Mouse (Mus musculus) right cerebral cortex, adult 18-20 months (tissue): Measurements from ENCODE around the gene Creb3l1.

ENCODE experiments used
- DNase-seq: peaks from one replicate; pipeline ENCODE4 v3.0.0; 2022; ENCODE audit warnings: mixed read lengths

The Creb3l1 gene

GRCm38 (mm10) chr2:91996006-91996405, 28.3 kb downstream of the Creb3l1 start:
- DNase-seq = no peak

DNA sequence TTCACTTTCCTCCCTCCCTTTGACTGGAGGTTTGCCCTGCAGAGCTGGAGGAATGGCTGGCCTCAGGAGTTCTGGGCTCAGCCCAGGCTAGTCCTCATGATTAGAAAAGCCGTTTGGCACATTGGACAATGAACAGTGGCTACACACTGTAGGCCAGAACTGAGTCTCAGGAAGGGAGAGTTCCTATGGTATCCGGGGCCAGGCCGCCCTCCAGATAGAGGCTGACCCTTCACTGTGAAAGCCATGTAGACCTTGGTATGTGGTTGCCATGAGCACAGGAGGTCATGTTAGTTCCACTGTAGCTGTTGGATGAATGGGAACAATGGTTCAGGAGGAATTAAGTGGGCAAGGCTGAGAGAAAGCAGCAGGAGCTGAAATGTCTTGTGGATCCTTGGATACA, 30.9 kb downstream of the Creb3l1 start:
- DNase-seq = no peak

DNA sequence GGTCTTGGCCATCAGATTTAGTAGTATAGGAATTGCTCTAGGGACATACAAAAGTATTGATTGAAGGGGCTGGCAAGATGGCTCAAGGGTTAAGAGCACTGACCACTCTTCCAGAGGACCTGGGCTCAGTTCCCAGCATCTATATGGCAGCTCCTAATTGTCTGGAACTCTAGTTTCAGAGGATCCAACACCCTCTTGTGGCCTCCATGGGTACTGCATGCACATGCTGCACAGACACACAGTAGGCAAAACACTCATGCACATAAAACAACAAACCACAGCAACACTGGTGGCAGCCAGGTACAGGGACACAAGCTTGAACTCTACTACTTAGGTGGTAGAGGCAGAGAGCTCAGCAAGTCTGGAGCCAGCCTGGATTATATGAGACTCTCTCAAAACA, 34.6 kb downstream of the Creb3l1 start:
- DNase-seq = no peak

DNA sequence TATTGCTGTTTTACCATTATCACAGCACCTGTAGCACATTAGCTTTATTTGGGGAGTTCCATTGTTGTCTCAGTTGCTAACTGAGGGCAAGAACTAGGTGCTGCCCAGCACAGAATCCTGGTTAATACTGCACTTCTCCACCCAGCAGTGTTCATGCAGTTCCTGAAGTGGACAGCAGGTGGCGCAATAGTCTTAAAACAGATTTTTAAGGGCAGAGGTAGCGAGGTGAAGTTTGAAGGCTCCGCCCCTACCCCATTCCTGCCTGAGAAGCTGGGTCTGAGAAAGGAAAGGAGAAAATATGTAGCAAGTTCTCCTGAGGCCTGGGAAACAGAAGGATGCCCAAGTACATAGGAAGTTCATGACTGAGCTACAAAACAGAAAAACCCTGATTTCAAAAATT, 36.8 kb downstream of the Creb3l1 start:
- peak; percentile 77 for DNase-seq

DNA sequence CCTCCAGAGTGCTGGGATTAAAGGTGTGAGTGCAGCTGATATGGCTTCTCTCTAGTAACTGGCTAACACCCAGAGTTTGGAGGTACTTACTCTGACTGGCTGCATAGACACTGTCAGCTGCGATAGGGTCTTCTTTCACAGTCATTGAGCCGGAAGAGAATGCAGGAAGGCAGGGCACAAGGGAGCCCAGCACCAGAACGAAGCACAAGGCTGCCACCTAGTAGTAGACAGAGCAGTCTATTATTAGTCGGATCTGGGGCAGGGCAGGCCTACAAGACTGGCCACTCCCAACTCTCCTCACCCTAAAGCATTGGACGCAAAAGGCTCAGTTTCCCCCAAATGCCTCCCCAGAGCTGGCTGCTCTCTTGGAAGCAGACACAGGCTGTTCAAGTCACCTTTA, 38.2 kb downstream of the Creb3l1 start:
- DNase-seq = no peak

GRCm38 (mm10) chr2:91984906-91985525, 39.3 kb downstream of the Creb3l1 start:
- DNase-seq = no peak

DNA sequence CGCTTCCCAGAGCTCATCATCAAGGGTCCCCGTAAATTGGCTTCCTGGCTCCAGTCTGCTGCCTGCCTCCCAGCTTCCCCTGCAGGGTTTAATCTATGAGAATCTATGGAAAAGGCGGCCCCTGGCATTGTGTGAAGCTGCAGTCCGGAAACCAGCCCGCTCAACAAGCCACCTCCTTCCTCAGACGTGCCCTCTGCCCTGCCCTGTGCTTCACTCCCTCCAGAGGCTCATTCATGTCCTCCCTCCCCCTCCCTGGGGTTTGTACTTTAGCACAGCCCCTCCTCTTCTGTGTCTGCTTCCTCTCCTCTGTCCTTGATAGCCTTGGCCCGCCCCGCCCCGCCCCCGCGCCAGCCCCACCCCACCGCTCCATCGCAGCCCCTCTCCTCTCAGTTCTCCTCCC, 39.9 kb downstream of the Creb3l1 start:
- no peak for DNase-seq

- no peak for DNase-seq
Observed at GRCm38 (mm10) chr2:91980830-91981229, 43.5 kb downstream of the Creb3l1 start.

- no peak for DNase-seq
Observed at GRCm38 (mm10) chr2:91980245-91980644, 44.1 kb downstream of the Creb3l1 start.

DNA sequence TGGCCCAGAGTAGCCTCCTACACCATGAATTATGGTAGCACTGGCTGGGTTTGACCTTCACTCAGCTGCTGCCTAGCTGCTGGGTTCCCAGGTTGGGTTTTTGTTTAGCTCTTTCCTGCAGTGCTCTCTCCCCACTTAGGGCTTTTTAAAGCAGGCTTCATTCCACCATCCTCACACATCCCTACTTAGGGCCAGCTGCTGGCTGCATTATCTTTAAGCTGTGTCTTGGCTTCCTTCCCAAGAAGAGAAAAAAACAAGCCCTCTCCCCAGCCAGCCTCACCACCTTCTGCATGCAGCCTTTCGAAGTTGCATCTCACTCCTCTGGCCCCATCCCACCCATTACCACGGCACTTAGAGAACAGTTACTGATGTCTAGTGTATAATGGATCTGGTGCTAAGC, 45.8 kb downstream of the Creb3l1 start:
- no peak for DNase-seq

DNA sequence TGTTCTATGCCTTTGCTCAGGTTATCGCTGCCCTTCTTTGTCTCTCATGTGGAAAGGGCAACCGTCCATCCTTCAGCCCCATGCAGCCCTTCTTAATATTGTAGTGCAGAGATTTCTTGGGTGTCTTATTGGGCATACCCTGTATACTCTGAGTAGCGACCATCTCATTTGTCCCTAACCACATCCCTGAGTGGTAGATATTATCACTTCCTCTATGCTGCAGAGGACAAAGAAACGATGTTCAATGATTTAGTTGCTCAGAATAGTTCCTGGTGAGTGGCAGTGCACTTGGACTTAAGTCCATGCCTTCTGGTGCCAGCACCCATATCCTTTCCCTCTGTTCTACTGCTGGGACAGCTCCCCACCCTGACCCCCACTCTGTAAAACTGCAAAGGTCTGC, 46.3 kb downstream of the Creb3l1 start:
- no peak for DNase-seq

DNA sequence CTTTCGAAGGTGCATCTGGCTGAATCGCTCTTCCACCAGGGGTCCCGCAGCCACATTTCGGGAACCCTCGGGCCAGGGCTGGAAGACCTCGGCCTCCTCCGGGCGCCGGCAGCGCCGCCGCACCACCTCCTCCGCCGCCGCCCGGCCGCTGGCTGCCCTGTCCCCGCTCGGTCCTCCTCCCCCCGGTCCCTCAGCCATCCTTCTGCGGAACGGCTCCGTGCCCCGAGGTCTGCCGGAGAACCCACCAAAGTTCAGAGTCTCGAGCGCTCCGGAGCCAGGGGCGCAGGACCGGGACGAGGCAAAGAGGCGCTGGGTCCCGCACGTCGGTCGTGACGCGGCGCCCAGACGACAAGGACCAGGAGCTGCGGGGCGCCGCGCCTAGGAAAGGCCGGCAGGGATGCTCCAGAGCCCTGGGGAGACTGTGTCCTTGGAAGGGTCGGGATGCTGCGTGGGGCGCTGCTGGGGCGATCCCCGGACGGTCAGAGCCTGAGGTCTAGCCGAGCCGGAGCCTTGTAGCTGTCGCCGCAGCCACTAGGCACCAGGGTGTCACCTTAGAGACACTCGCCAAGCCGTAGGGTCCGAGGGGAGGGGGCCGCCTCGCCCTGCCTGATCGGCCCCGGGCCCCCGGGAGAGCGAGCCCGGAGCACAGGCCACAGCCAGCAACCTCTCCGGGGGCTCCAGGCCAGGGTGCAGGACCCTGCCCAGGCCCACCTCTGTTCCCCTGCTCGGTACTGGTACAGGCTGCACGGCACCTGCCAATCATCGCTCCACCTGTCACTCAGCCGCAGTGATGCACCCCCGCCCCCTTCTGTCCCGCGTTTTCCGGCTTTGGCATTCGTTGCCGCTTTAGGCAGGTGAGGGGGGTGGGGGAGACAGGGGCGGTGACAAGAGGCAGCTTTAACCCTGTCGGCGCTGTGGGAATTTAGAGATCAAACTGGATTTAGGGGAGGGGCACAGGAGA, 48.4 kb downstream of the Creb3l1 start, which contains the start of gene Dgkz:
Gene Dgkz (minus strand): TSS at position 284 of the 961 bp plus-strand sequence.
- DNase-seq = no peak

DNA sequence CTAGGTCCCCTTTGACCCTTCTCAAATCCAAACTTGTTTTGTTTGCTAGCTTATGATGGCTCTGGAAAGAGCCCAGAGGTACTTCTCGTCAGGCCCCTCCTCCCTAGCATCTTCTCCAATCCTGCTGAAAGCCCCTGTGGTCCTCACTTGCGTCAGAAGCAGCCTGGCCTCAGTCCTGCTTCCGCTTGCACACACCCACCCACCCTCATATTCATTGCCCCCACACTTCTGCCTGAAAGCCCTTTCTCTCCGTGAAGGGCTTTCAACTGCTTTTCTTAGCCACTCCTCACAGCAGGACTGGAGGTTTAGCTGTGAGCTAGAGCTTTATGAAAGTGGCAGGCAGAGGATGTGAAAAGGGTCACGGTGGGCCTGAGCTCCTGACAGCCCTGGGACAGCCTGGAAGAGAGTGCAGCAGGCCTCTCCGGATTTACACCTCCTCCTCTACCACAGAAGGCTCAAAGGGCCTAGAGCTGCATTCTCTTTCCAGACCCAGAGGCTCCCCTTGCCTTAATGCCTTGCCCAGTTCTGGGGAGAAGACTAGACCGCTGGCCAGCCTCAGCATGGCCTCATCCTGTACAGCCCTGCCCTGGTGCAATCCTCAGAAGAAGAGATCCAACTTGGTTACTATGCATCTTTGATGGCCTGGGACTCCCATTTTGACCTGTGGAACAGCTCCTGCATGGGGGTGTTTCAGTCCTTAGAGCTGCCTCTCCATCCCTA, 50.7 kb downstream of the Creb3l1 start:
- no peak for DNase-seq

GRCm38 (mm10) chr2:91972121-91972566, 52.2 kb downstream of the Creb3l1 start:
- DNase-seq = no peak

GRCm38 (mm10) chr2:91971231-91972097, 52.8 kb downstream of the Creb3l1 start:
- peak; percentile 79 for DNase-seq

- DNase-seq = no peak
Observed at GRCm38 (mm10) chr2:91967962-91968361, 56.3 kb downstream of the Creb3l1 start.

- DNase-seq = no peak
Observed at GRCm38 (mm10) chr2:91966367-91966766, 57.9 kb downstream of the Creb3l1 start.

- DNase-seq = no peak
Observed at GRCm38 (mm10) chr2:91965417-91965816, 58.9 kb downstream of the Creb3l1 start.

- DNase-seq = no peak
Observed at GRCm38 (mm10) chr2:91964610-91965204, 59.6 kb downstream of the Creb3l1 start.

DNA sequence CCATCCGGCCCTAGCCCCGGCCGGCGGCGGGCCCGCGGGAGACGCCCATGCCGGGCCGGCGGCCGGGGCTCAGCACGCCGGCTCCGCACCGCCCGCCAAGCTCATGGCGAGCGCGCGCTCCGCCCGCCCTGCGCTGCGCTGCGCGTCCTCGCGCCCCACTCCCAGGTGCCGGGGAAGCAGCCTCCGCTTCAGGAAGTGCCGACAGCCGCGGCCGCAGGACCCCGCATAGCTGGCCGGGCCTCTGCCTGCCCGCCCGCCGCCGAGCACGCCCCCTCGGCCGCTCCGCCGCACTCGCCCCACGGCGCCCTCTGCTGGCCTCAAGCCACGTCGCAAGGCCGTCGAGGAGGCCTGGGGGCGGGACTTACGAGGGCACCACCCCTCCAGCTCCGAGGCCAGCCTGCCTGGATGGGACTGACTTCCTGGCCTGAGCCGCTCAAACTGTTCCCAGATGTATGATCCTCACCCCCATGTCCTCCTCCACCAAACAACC, 60.8 kb downstream of the Creb3l1 start:
- peak; percentile 95 for DNase-seq

GRCm38 (mm10) chr2:91962864-91963401, 61.4 kb downstream of the Creb3l1 start:
- DNase-seq = no peak
